Mouse (Mus musculus): Measurements from ENCODE around the gene Ptpn21. TPM values are rescaled to one million over a fixed set of nuclear protein-coding genes. Genes with fewer than 3 reads are reported as not detected.

Ptpn21 gene
- polyA plus RNA-seq (2015; fragmentation: Nextera tagmentation; extraction: Ambion mirVana): 5.7 and 6.9 TPM in 2 replicates

- H3K27ac ChIP-seq: no peak within 1 kb of the TSS
- H3K9me3 ChIP-seq: no peaks in the 10 kb centered on the region
- under 1% methylated on average over 74 of the region's 75 CpGs for WGBS
- no peaks in the 10 kb centered on the region for H3K36me3 ChIP-seq
- peak within 1 kb of the TSS; percentile 86 for H3K9ac ChIP-seq (replicated peaks)
- peak; percentile 60 for ATAC-seq
- H3K4me1 ChIP-seq (replicated peaks): peaks cover 40% of the 10 kb centered on the region
- peak within 1 kb of the TSS; percentile 75 for H3K4me3 ChIP-seq (replicated peaks)
- peak within 1 kb of the TSS; percentile 93 for H3K4me2 ChIP-seq (replicated peaks)
- peaks cover 13% of the 10 kb centered on the region for H3K27me3 ChIP-seq
These were observed at the start of gene Ptpn21 for GRCm38 (mm10) chr12:98736951-98737800. Gene Ptpn21 (minus strand): TSS chr12:98737405.

DNA sequence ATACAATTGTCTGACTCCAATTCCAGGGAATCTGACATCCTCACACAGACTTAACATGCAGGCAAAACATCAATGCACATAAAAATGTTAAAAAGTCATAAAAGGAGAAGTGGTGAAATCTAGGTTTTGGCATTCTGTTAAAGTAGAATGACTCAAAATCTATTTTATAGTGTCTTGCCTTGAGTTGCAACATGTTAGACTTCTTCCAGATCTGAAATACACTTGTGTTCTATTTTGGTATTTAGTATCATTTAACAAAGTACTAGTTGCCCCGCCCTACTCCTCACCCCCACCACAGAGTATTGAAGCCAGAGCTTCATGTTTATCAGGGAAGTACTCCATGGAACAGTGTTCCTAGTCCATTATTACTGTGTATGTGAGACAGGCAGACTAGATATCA lies 47.0 kb upstream of the Ptpn21 start:
- no peak for ATAC-seq
- no peak overlapping the region for H3K4me3 ChIP-seq (replicated peaks)
- no peak overlapping the region for H3K9ac ChIP-seq (replicated peaks)
- no peaks in the 10 kb centered on the region for H3K4me1 ChIP-seq (replicated peaks)
- no peak overlapping the region for H3K27ac ChIP-seq
- H3K9me3 ChIP-seq: no peaks in the 10 kb centered on the region
- H3K4me2 ChIP-seq (replicated peaks): no peak overlapping the region
- peaks cover 76% of the 10 kb centered on the region for H3K36me3 ChIP-seq
- WGBS: 95% methylated on average over 1 of the region's 1 CpGs
- H3K27me3 ChIP-seq: no peaks in the 10 kb centered on the region

DNA sequence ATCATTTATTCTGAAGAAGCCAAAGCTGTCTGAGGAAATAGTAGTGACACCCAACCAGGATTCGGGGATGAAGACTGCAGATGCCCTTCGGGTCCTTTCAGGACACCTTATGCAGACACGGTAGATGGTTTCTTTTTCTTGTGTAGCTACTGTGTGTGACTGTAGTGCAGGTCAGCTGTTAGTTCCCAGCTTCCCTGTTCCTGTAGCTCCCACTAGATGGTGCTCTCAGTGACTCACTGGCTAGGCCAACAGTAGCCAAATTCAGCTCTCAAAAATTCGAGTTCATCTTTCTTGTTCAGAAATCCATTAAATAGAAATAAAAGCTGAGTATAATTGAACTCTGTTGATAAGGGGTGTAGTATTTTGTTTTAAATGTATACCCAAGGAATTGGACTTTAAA lies 41.9 kb upstream of the Ptpn21 start:
- Histone ChIP-seq H3K4me1 (replicated peaks) (no peaks in the 10 kb centered on the region), H3K4me2 (replicated peaks) (no peak overlapping the region), H3K27ac (no peak overlapping the region), H3K9me3 (no peaks in the 10 kb centered on the region), H3K36me3 (peaks cover 78% of the 10 kb centered on the region), H3K4me3 (replicated peaks) (no peak overlapping the region), H3K9ac (replicated peaks) (no peak overlapping the region), H3K27me3 (no peaks in the 10 kb centered on the region)
- WGBS: 79% methylated on average over 4 of the region's 4 CpGs
- no peak for ATAC-seq

GRCm38 (mm10) chr12:98777509-98777908 lies 40.3 kb upstream of the Ptpn21 start:
- Histone ChIP-seq H3K4me3 (replicated peaks) (no peak overlapping the region), H3K4me2 (replicated peaks) (no peak overlapping the region), H3K9me3 (no peaks in the 10 kb centered on the region), H3K36me3 (peaks cover 78% of the 10 kb centered on the region), H3K4me1 (replicated peaks) (no peaks in the 10 kb centered on the region), H3K27ac (no peak overlapping the region), H3K9ac (replicated peaks) (no peak overlapping the region), H3K27me3 (no peaks in the 10 kb centered on the region)
- 92% methylated on average over 3 of the region's 3 CpGs for WGBS
- ATAC-seq: no peak

- 94% methylated on average over 2 of the region's 2 CpGs for WGBS
- H3K27ac ChIP-seq: no peak overlapping the region
- H3K4me2 ChIP-seq (replicated peaks): no peak overlapping the region
- no peak overlapping the region for H3K9ac ChIP-seq (replicated peaks)
- no peak overlapping the region for H3K4me3 ChIP-seq (replicated peaks)
- no peaks in the 10 kb centered on the region for H3K4me1 ChIP-seq (replicated peaks)
- H3K36me3 ChIP-seq: peaks cover 85% of the 10 kb centered on the region
- H3K27me3 ChIP-seq: no peaks in the 10 kb centered on the region
- no peak for ATAC-seq
- no peaks in the 10 kb centered on the region for H3K9me3 ChIP-seq
These were observed 29.0 kb upstream of the Ptpn21 start for GRCm38 (mm10) chr12:98766241-98766640.

DNA sequence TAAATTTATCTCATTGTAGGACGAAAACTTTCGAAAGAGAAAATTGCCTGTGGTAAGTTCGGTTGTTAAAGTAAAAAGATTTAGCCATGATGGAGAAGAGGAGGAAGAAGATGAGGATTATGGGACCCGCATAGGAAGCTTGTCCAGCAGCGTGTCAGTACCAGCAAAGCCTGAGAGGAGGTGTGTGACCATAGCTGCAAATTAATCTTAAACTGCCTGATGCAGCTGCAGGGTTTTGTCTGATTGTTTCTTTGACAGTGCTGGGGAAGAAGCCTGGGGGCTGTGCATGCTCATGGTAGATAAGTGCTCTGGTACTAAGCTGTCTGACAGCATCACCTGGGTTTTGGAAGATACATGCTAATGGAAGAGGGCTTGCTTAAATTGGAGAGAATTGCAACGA lies 22.5 kb upstream of the Ptpn21 start:
- no peak for ATAC-seq
- Histone ChIP-seq H3K27me3 (no peaks in the 10 kb centered on the region), H3K4me1 (replicated peaks) (no peaks in the 10 kb centered on the region), H3K9ac (replicated peaks) (no peak overlapping the region), H3K36me3 (peaks cover 81% of the 10 kb centered on the region), H3K27ac (no peak overlapping the region), H3K9me3 (no peaks in the 10 kb centered on the region), H3K4me3 (replicated peaks) (no peak overlapping the region), H3K4me2 (replicated peaks) (no peak overlapping the region)
- 92% methylated on average over 6 of the region's 6 CpGs for WGBS

GRCm38 (mm10) chr12:98757636-98758035 lies 20.4 kb upstream of the Ptpn21 start:
- no peak overlapping the region for H3K4me3 ChIP-seq (replicated peaks)
- H3K4me1 ChIP-seq (replicated peaks): no peaks in the 10 kb centered on the region
- H3K4me2 ChIP-seq (replicated peaks): no peak overlapping the region
- WGBS: 87% methylated on average over 6 of the region's 6 CpGs
- no peak overlapping the region for H3K27ac ChIP-seq
- H3K36me3 ChIP-seq: peaks cover 65% of the 10 kb centered on the region
- no peaks in the 10 kb centered on the region for H3K9me3 ChIP-seq
- no peaks in the 10 kb centered on the region for H3K27me3 ChIP-seq
- no peak for ATAC-seq
- H3K9ac ChIP-seq (replicated peaks): no peak overlapping the region

GRCm38 (mm10) chr12:98747380-98747753 lies 10.2 kb upstream of the Ptpn21 start:
- H3K27ac ChIP-seq: peak overlapping the region; percentile 94
- H3K4me1 ChIP-seq (replicated peaks): peaks cover 42% of the 10 kb centered on the region
- peak; percentile 72 for ATAC-seq
- H3K9me3 ChIP-seq: no peaks in the 10 kb centered on the region
- H3K4me2 ChIP-seq (replicated peaks): peak overlapping the region; percentile 70
- 2% methylated on average over 14 of the region's 14 CpGs for WGBS
- H3K4me3 ChIP-seq (replicated peaks): peak overlapping the region; percentile 94
- H3K27me3 ChIP-seq: no peaks in the 10 kb centered on the region
- no peaks in the 10 kb centered on the region for H3K36me3 ChIP-seq
- peak overlapping the region; percentile 95 for H3K9ac ChIP-seq (replicated peaks)

GRCm38 (mm10) chr12:98746746-98747379 lies 9.7 kb upstream of the Ptpn21 start, which contains the start of gene Zc3h14:
Gene Zc3h14 (plus strand): TSS chr12:98746964.
- Histone ChIP-seq H3K27me3 (no peaks in the 10 kb centered on the region), H3K4me2 (replicated peaks) (peak within 1 kb of the TSS; percentile 70), H3K9ac (replicated peaks) (peak within 1 kb of the TSS; percentile 95), H3K36me3 (no peaks in the 10 kb centered on the region), H3K4me3 (replicated peaks) (peak within 1 kb of the TSS; percentile 94), H3K27ac (peak within 1 kb of the TSS; percentile 94), H3K9me3 (no peaks in the 10 kb centered on the region), H3K4me1 (replicated peaks) (peaks cover 42% of the 10 kb centered on the region)
- ATAC-seq: peak; percentile 95
- WGBS: under 1% methylated on average over 62 of the region's 87 CpGs

DNA sequence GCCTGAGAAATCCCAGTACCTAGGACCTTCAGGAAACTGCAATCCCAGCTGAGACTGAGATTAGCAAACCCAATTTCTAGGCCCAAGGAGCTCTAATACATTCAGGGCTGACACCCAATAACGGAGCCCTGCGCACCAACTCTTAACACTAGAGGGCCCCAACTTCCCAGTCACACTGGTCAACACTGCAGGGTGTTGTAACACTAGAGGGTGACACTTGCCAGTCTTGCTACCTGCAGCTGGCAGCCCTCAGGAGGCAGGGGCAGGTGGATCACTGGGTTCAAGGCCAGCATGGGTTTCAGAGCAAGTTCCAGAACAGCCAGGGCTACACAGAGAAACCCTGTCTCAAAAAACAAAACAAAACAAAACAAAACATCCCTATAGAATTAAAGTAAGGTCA lies 8.9 kb upstream of the Ptpn21 start:
- Histone ChIP-seq H3K27ac (no peak overlapping the region), H3K27me3 (no peaks in the 10 kb centered on the region), H3K36me3 (no peaks in the 10 kb centered on the region), H3K4me3 (replicated peaks) (no peak overlapping the region), H3K9me3 (no peaks in the 10 kb centered on the region), H3K9ac (replicated peaks) (no peak overlapping the region), H3K4me1 (replicated peaks) (peaks cover 34% of the 10 kb centered on the region), H3K4me2 (replicated peaks) (no peak overlapping the region)
- 13% methylated on average over 2 of the region's 2 CpGs for WGBS
- peak; percentile 43 for ATAC-seq

DNA sequence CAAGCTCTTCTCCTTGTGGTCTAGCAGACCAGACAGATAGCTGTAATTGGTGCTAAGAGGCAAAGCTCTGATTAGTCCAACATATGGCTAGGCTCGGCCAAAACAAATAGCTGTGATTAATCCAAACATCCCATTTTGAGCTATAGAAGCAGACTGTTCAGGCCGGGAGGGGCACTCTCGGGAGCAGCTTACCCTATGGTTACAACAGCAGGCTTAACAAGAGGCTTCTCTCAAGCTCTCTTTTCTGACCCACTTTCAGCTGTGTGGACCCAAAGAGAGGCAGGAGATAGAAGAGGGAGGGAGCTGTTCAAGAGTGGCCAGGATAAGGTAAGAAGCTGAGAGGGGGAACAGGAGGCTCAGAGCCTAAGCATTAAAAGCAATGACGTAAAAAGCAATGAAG lies 8.4 kb upstream of the Ptpn21 start:
- H3K9ac ChIP-seq (replicated peaks): no peak overlapping the region
- no peak overlapping the region for H3K27ac ChIP-seq
- no peak overlapping the region for H3K4me3 ChIP-seq (replicated peaks)
- H3K4me1 ChIP-seq (replicated peaks): peaks cover 29% of the 10 kb centered on the region
- no peaks in the 10 kb centered on the region for H3K9me3 ChIP-seq
- WGBS: 64% methylated on average over 4 of the region's 4 CpGs
- no peaks in the 10 kb centered on the region for H3K27me3 ChIP-seq
- H3K4me2 ChIP-seq (replicated peaks): no peak overlapping the region
- ATAC-seq: no peak
- H3K36me3 ChIP-seq: no peaks in the 10 kb centered on the region

- Histone ChIP-seq H3K4me2 (replicated peaks) (no peak overlapping the region), H3K9me3 (no peaks in the 10 kb centered on the region), H3K36me3 (no peaks in the 10 kb centered on the region), H3K4me1 (replicated peaks) (peaks cover 14% of the 10 kb centered on the region), H3K9ac (replicated peaks) (no peak overlapping the region), H3K4me3 (replicated peaks) (no peak overlapping the region), H3K27me3 (peaks cover 10% of the 10 kb centered on the region; the same call in 1 of the 2 replicates), H3K27ac (no peak overlapping the region)
- peak; percentile 73 for ATAC-seq
- WGBS: 53% methylated on average over 3 of the region's 3 CpGs
These were observed 3.9 kb upstream of the Ptpn21 start for GRCm38 (mm10) chr12:98741011-98741501.
